17 mouse cellular contexts compared by ENCODE assay signal in the genomic region with DNA sequence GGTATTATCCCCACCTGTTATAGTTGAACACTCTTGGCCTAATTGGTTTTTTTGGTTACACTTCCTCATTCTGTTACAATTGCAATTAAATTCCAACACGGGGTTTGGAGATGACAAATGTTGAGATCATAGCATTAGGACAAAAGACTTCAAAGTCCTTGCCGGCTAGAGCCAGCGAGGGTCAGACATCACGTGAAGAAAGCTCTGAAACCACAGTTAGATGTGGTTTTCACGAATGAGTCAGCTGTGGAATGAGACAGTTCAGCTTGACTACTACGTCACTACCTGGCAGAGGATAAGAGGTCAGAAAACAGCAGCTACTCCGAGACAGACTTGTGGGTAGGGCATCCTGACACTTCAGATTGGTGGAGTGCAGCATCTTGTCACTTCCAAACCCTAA. TPM values are rescaled to one million over a fixed set of nuclear protein-coding genes. Genes with fewer than 3 reads are reported as not detected.
DNase-seq lines count a peak whose midpoint lies in the region; ATAC-seq and TF ChIP-seq lines count a peak whose summit lies in the region.
"Had no signal": no experiment of that assay in that cellular context is flagged by ENCODE, and none has a peak within 500 bp of the region (broad histone marks: within the 10 kb centered on the region; RNA-seq: fewer than 3 reads in every experiment).

No protein-coding gene starts in this region.

- no peak overlapping the region for H3K27ac ChIP-seq in stomach, postnatal 0 days (replicated peaks)
- H3K27ac ChIP-seq in kidney, embryonic 16.5 days (ENCODE audit: low read length): no peak overlapping the region
- no peak overlapping the region for H3K27ac ChIP-seq in kidney, embryonic 14.5 days (ENCODE audit: low read depth, low read length)
- H3K27ac ChIP-seq: heart, adult 2 months; limb, embryonic 12.5 days; neural tube, embryonic 12.5 days had no signal

- no peaks in the 10 kb centered on the region for H3K9me3 ChIP-seq in stomach, postnatal 0 days (ENCODE audit: control insufficient read depth, low read length)
- no peaks in the 10 kb centered on the region for H3K9me3 ChIP-seq in kidney, embryonic 16.5 days (ENCODE audit: low read length)
- H3K9me3 ChIP-seq in kidney, embryonic 14.5 days (ENCODE audit: control insufficient read depth, low read length): no peaks in the 10 kb centered on the region
- H3K9me3 ChIP-seq: limb, embryonic 12.5 days; megakaryocyte, embryonic 14.5 days; neural tube, embryonic 12.5 days had no signal

- TF ChIP-seq EP300 in stomach, postnatal 0 days (optimal IDR thresholded peaks at IDR 0.05): no peak

- TF ChIP-seq CTCF in stomach, postnatal 0 days (IDR thresholded peaks at IDR 0.05; ENCODE audit: low read depth): no peak

- H3K9ac ChIP-seq in stomach, postnatal 0 days (ENCODE audit: low read length): no peak overlapping the region
- no peak overlapping the region for H3K9ac ChIP-seq in kidney, embryonic 16.5 days (replicated peaks; ENCODE audit: low read length)
- no peak overlapping the region for H3K9ac ChIP-seq in kidney, embryonic 14.5 days (ENCODE audit: low read depth, low read length)
- H3K9ac ChIP-seq: limb, embryonic 12.5 days; liver, postnatal 0 days; neural tube, embryonic 12.5 days had no signal

- no peaks in the 10 kb centered on the region for H3K36me3 ChIP-seq in stomach, postnatal 0 days (ENCODE audit: control insufficient read depth, insufficient read depth, low read length)
- no peaks in the 10 kb centered on the region for H3K36me3 ChIP-seq in kidney, embryonic 16.5 days (ENCODE audit: insufficient read depth, low read length)
- H3K36me3 ChIP-seq in kidney, embryonic 14.5 days (ENCODE audit: control insufficient read depth, insufficient read depth, low read length): no peaks in the 10 kb centered on the region
- H3K36me3 ChIP-seq: limb, embryonic 12.5 days; neural tube, embryonic 12.5 days had no signal

- peak; percentile 56 for DNase-seq in 3134 (ENCODE audit: extremely low read depth, insufficient read length, low spot score)
- peak; percentile 59 for DNase-seq in CD4-positive helper T cell, adult 2 months (ENCODE audit: low read depth, low spot score)
- peak; percentile 13 for DNase-seq in adrenal gland, postnatal 10 days
- no peak for DNase-seq in cerebellum, adult 8-10 months
- no peak for DNase-seq in stomach, postnatal 0 days (ENCODE audit: low spot score)
- DNase-seq: cerebellum, adult 11-12 months; heart, adult 2 months; heart, postnatal 14 days; kidney, postnatal 25 days; liver, postnatal 0 days; thymus, postnatal 25 days had no signal

- no peak overlapping the region for H3K4me3 ChIP-seq in stomach, postnatal 0 days (ENCODE audit: low read depth, low read length)
- no peak overlapping the region for H3K4me3 ChIP-seq in kidney, embryonic 16.5 days (ENCODE audit: low read length)
- H3K4me3 ChIP-seq in kidney, embryonic 14.5 days (ENCODE audit: low read length): no peak overlapping the region
- H3K4me3 ChIP-seq: heart, adult 2 months; limb, embryonic 12.5 days; megakaryocyte, embryonic 14.5 days; neural tube, embryonic 12.5 days had no signal

- no peaks in the 10 kb centered on the region for H3K27me3 ChIP-seq in stomach, postnatal 0 days (ENCODE audit: control insufficient read depth, insufficient read depth, low read length)
- no peaks in the 10 kb centered on the region for H3K27me3 ChIP-seq in kidney, embryonic 16.5 days (ENCODE audit: insufficient read depth, low read length)
- H3K27me3 ChIP-seq in kidney, embryonic 14.5 days (ENCODE audit: control insufficient read depth, insufficient read depth, low read length): no peaks in the 10 kb centered on the region
- H3K27me3 ChIP-seq: limb, embryonic 12.5 days; neural tube, embryonic 12.5 days had no signal

- H3K4me2 ChIP-seq in stomach, postnatal 0 days (replicated peaks; ENCODE audit: low read depth): no peak overlapping the region
- H3K4me2 ChIP-seq in kidney, embryonic 16.5 days (replicated peaks; ENCODE audit: low read depth, low read length): no peak overlapping the region
- no peak overlapping the region for H3K4me2 ChIP-seq in kidney, embryonic 14.5 days (replicated peaks; ENCODE audit: low read depth, low read length)
- H3K4me2 ChIP-seq: limb, embryonic 12.5 days; neural tube, embryonic 12.5 days had no signal

- 58% methylated on average over 7 of the region's 7 CpGs for WGBS in stomach, postnatal 0 days
- 76% methylated on average over 7 of the region's 7 CpGs for WGBS in kidney, embryonic 16.5 days
- 80% methylated on average over 7 of the region's 7 CpGs for WGBS in kidney, embryonic 14.5 days

- peak; percentile 92 for ATAC-seq in megakaryocyte, adult 5-6 weeks (ENCODE audit: poor library complexity, severe bottlenecking)
- ATAC-seq in stomach, postnatal 0 days (ENCODE audit: low FRiP score, low TSS enrichment): no peak
- no peak for ATAC-seq in kidney, embryonic 16.5 days (ENCODE audit: low FRiP score, low TSS enrichment)
- no peak for ATAC-seq in kidney, embryonic 14.5 days (ENCODE audit: low FRiP score, low TSS enrichment)
- ATAC-seq: liver, postnatal 0 days had no signal

- H3K4me1 ChIP-seq in stomach, postnatal 0 days (replicated peaks; ENCODE audit: control insufficient read depth, insufficient read depth): no peaks in the 10 kb centered on the region
- H3K4me1 ChIP-seq in kidney, embryonic 16.5 days (ENCODE audit: insufficient read depth, low read length): no peaks in the 10 kb centered on the region
- H3K4me1 ChIP-seq in kidney, embryonic 14.5 days (ENCODE audit: control insufficient read depth, insufficient read depth, low read length): no peaks in the 10 kb centered on the region
- H3K4me1 ChIP-seq: limb, embryonic 12.5 days; megakaryocyte, embryonic 14.5 days; neural tube, embryonic 12.5 days had no signal

RNA-seq across cellular contexts. Expression of gene Trio, which starts 55.5 kb away (rescaled TPM):
- total RNA-seq in adrenal gland, postnatal 10 days (2021): 10 to 100 TPM; 49.8 to 81.3 TPM
- total RNA-seq in megakaryocyte, adult 5-6 weeks (2015): 46.1 and 50.8 TPM in 2 replicates
- 33.9 and 37.3 TPM in 2 replicates for total RNA-seq in megakaryocyte, adult 5-6 weeks (2017)
- 8.7 and 8.8 TPM in 2 replicates for polyA plus RNA-seq in stomach, postnatal 0 days (2015; fragmentation: Nextera tagmentation; extraction: Ambion mirVana)
- 24.3 and 27.8 TPM in 2 replicates for polyA plus RNA-seq in kidney, embryonic 16.5 days (2015; fragmentation: Nextera tagmentation; extraction: Ambion mirVana)
- 37.8 and 42.1 TPM in 2 replicates for polyA plus RNA-seq in kidney, embryonic 14.5 days (2014; fragmentation: Nextera tagmentation; extraction: Ambion mirVana)

Comparison
In these comparisons a context has a peak if more than half of its experiments do, and no peak if none do; other contexts are left out.
1. DNase-seq: peak in 3134 (single experiment), CD4-positive helper T cell, adult 2 months (single experiment) and adrenal gland, postnatal 10 days (single experiment); none in cerebellum, adult 8-10 months (single experiment) and stomach, postnatal 0 days (single experiment).